Mouse (Mus musculus) MEL (cell line): ENCODE results near the gene Selenon. TPM values are rescaled to one million over a fixed set of nuclear protein-coding genes. Genes with fewer than 3 reads are reported as not detected.

Experiments
- DNase-seq: peaks from one replicate; pipeline ENCODE4 v3.0.0; 2011; ENCODE audit warnings: low read depth, low spot score
- H3K27ac ChIP-seq: 2 replicates; pipeline ENCODE4 v1.5.1; 2012; ENCODE audit warnings: low read depth, mild to moderate bottlenecking, control low read depth, low read length, moderate library complexity; ENCODE audit not compliant: control insufficient read depth
- H3K27me3 ChIP-seq, 2 experiments: fragments of 150-350 bp in 1 of 2; sonication (generic) in 1 of 2; 2 replicates each; pipeline ENCODE4 v1.6.1; 2012; ENCODE audit warnings: low read length in 2 of 2, mild to moderate bottlenecking in 2 of 2, improper control_type of control experiment in 1 of 2, moderate library complexity in 1 of 2; ENCODE audit not compliant: insufficient read depth in 2 of 2, control insufficient read depth in 1 of 2
- H3K36me3 ChIP-seq, 2 experiments: 2 replicates each; pipeline ENCODE4 v1.6.1; 2012 to 2014; ENCODE audit warnings: low read length in 2 of 2, improper control_type of control experiment in 1 of 2, inconsistent platforms in 1 of 2, mild to moderate bottlenecking in 1 of 2; ENCODE audit not compliant: insufficient read depth in 2 of 2, control insufficient read depth in 1 of 2
- H3K4me1 ChIP-seq, 2 experiments: fragments of 150-350 bp in 1 of 2; sonication (generic) in 1 of 2; 2 replicates each; pipeline ENCODE4 v1.6.1; 2012; ENCODE audit warnings: low read length in 2 of 2, improper control_type of control experiment in 1 of 2, mild to moderate bottlenecking in 1 of 2; ENCODE audit not compliant: insufficient read depth in 2 of 2, control insufficient read depth in 1 of 2
- H3K4me3 ChIP-seq, 2 experiments: fragments of 150-350 bp in 1 of 2; sonication (generic) in 1 of 2; 2 replicates each; pipeline ENCODE4 v1.5.1; 2012; ENCODE audit warnings: low read depth in 2 of 2, low read length in 2 of 2, mild to moderate bottlenecking in 2 of 2, moderate library complexity in 2 of 2, control low read depth in 1 of 2, improper control_type of control experiment in 1 of 2; ENCODE audit not compliant: control insufficient read depth in 1 of 2, insufficient read depth in 1 of 2
- H3K79me2 ChIP-seq: 2 replicates; pipeline ENCODE4 v1.6.1; 2012; ENCODE audit warnings: mild to moderate bottlenecking, low read length, moderate library complexity; ENCODE audit not compliant: control insufficient read depth, poor library complexity, insufficient read depth
- H3K9ac ChIP-seq: 2 replicates; pipeline ENCODE4 v1.6.1; 2012; ENCODE audit warnings: low read depth, mild to moderate bottlenecking, control low read depth, low read length, moderate library complexity; ENCODE audit not compliant: control insufficient read depth, poor library complexity, severe bottlenecking
- H3K9me3 ChIP-seq: fragments of 150-350 bp; sonication (generic); replicated peaks from 2 replicates; pipeline ENCODE4 v1.6.1; 2012; ENCODE audit warnings: mild to moderate bottlenecking, low read length, improper control_type of control experiment, moderate library complexity; ENCODE audit not compliant: insufficient read depth
- CHD2 ChIP-seq: IDR thresholded peaks from 2 replicates; pipeline ENCODE4 v1.6.1; 2011; ENCODE audit warnings: low read length, improper control_type of control experiment
- EP300 ChIP-seq, 2 experiments: IDR thresholded peaks; 2 replicates each; pipeline ENCODE4 v1.6.1; 2011; ENCODE audit warnings: improper control_type of control experiment in 2 of 2, low read length in 2 of 2, low read depth in 1 of 2, mild to moderate bottlenecking in 1 of 2
- GATA1 ChIP-seq: IDR thresholded peaks from 2 replicates; pipeline ENCODE4 v1.6.1; 2011; ENCODE audit warnings: low read depth, low read length, improper control_type of control experiment
- HCFC1 ChIP-seq: IDR thresholded peaks from 2 replicates; pipeline ENCODE4 v1.6.1; 2012; ENCODE audit warnings: low read depth, mild to moderate bottlenecking, inconsistent platforms, low read length, improper control_type of control experiment, moderate library complexity
- KAT2A ChIP-seq: conservative IDR thresholded peaks from 2 replicates; pipeline ENCODE4 v1.6.1; 2012; ENCODE audit warnings: low read depth, low read length, improper control_type of control experiment, inconsistent platforms
- MEF2A ChIP-seq: IDR thresholded peaks from 2 replicates; pipeline ENCODE4 v1.6.1; 2014; ENCODE audit warnings: low read depth, mild to moderate bottlenecking, inconsistent platforms, low read length, improper control_type of control experiment; ENCODE audit not compliant: poor library complexity, insufficient replicate concordance, severe bottlenecking; ENCODE audit errors: extremely low read depth
- MXI1 ChIP-seq: IDR thresholded peaks from 2 replicates; pipeline ENCODE4 v1.6.1; 2011; ENCODE audit warnings: mild to moderate bottlenecking, low read depth, low read length, improper control_type of control experiment
- NELFE ChIP-seq: IDR thresholded peaks from 2 replicates; pipeline ENCODE4 v1.6.1; 2011; ENCODE audit warnings: low read depth, low read length, improper control_type of control experiment
- POLR2AphosphoS5 ChIP-seq: IDR thresholded peaks from 2 replicates; pipeline ENCODE4 v1.6.1; 2012; ENCODE audit warnings: low read depth, borderline replicate concordance, mild to moderate bottlenecking, inconsistent platforms, low read length, moderate library complexity, mixed read lengths
- RCOR1 ChIP-seq: IDR thresholded peaks from 2 replicates; pipeline ENCODE4 v1.6.1; 2012; ENCODE audit warnings: low read depth, mild to moderate bottlenecking, inconsistent platforms, low read length, improper control_type of control experiment
- SIN3A ChIP-seq: IDR thresholded peaks from 2 replicates; pipeline ENCODE4 v1.6.1; 2012; ENCODE audit warnings: low read length, improper control_type of control experiment, inconsistent platforms
- TCF12 ChIP-seq: IDR thresholded peaks from 2 replicates; pipeline ENCODE4 v1.6.1; 2014; ENCODE audit warnings: low read depth, mild to moderate bottlenecking, inconsistent platforms, low read length, improper control_type of control experiment, moderate library complexity
- USF1 ChIP-seq: IDR thresholded peaks from 2 replicates; pipeline ENCODE4 v1.6.1; 2014; ENCODE audit warnings: low read depth, mild to moderate bottlenecking, inconsistent platforms, low read length, improper control_type of control experiment, moderate library complexity
- ZC3H11A ChIP-seq: IDR thresholded peaks from 2 replicates; pipeline ENCODE4 v1.6.1; 2012; ENCODE audit warnings: low read depth, mild to moderate bottlenecking, inconsistent platforms, low read length, improper control_type of control experiment
- polyA plus RNA-seq, 2 experiments: library from polyadenylated mRNA; stranded (reverse) in 1 of 2; unstranded in 1 of 2; fragments of >175 nt in 1 of 2; fragments of >200 nt in 1 of 2; gene quantifications; 2 replicates each; pipeline versions ENCODE4 v1.2.1 to v1.2.4; 2012; ENCODE audit warnings: low replicate concordance in 2 of 2, low read depth in 1 of 2; ENCODE audit not compliant: insufficient read length in 2 of 2, insufficient read depth in 1 of 2, missing spikeins in 1 of 2
- total RNA-seq: library from RNA; depleted of rRNA; stranded (reverse); fragments of 300-350 nt; gene quantifications from 2 replicates; pipeline ENCODE4 v1.2.3, GENCODE M21; 2012

Selenon gene
- total and polyA plus RNA-seq, 3 experiments: 2.9 to 16.3 TPM; not detected in 1

- H3K27me3 ChIP-seq: no peaks in the 10 kb centered on the region
- peaks cover 0 to 18% of the 10 kb centered on the region in 2 experiments; a peak in 2 of 4 replicates for H3K36me3 ChIP-seq
- DNase-seq: peak; percentile 65
- H3K27ac ChIP-seq: no peak overlapping the region
- peak; percentile 48; the same call in 1 of the 2 replicates for TF ChIP-seq SIN3A
- no peak for TF ChIP-seq MEF2A
- peak; percentile 63 for TF ChIP-seq GATA1
- TF ChIP-seq NELFE: no peak
- peak; percentile 34; the same call in 1 of the 2 replicates for TF ChIP-seq TCF12
- 0 out of 2 replicates have a peak, but pooled peaks have one; percentile 28 for TF ChIP-seq RCOR1
- TF ChIP-seq EP300 (IDR thresholded peaks at IDR 0.05; ENCODE audit: low read depth in 1 of 2, low read length in 2 of 2): 0 out of 4 replicates have a peak, but pooled peaks of 1 of the 2 experiments have one; percentile 17
- H3K79me2 ChIP-seq: no peaks in the 10 kb centered on the region
- H3K4me3 ChIP-seq: no peak overlapping the region
- H3K9me3 ChIP-seq: no peaks in the 10 kb centered on the region
- no peak overlapping the region for H3K9ac ChIP-seq
- peaks cover 8 to 46% of the 10 kb centered on the region in 2 experiments for H3K4me1 ChIP-seq
Measured at GRCm38 (mm10) chr4:134497986-134498731, 53.8 kb downstream of the Selenon start.

- H3K36me3 ChIP-seq: peaks cover 0 to 18% of the 10 kb centered on the region in 2 experiments; a peak in 2 of 4 replicates
- no peak for DNase-seq
- H3K4me3 ChIP-seq: peak overlapping the region; percentile 35 to 51
- H3K4me1 ChIP-seq: peaks cover 8 to 46% of the 10 kb centered on the region in 2 experiments
- H3K79me2 ChIP-seq: no peaks in the 10 kb centered on the region
- H3K9ac ChIP-seq: peak overlapping the region; percentile 20
- TF ChIP-seq USF1 (no peak), CHD2 (no peak), HCFC1 (no peak), POLR2AphosphoS5 (no peak), MXI1 (no peak), EP300 (IDR thresholded peaks at IDR 0.05; ENCODE audit: low read depth in 1 of 2, low read length in 2 of 2) (no peak), ZC3H11A (no peak), GATA1 (no peak), KAT2A (no peak)
- TF ChIP-seq, all 39 proteins: peak for 0
- no peaks in the 10 kb centered on the region for H3K9me3 ChIP-seq
- H3K27ac ChIP-seq: no peak overlapping the region
- no peaks in the 10 kb centered on the region for H3K27me3 ChIP-seq
Measured at GRCm38 (mm10) chr4:134497223-134497622, 54.7 kb downstream of the Selenon start.
